Mouse (Mus musculus) left cerebral cortex, adult 18-20 months (tissue): ENCODE results near the gene Zfp568. TPM values are rescaled to one million over a fixed set of nuclear protein-coding genes. Genes with fewer than 3 reads are reported as not detected.

ENCODE experiments used
- DNase-seq, 2 experiments: peaks; one replicate each; pipeline ENCODE4 v3.0.0; 2021 to 2022; ENCODE audit warnings: low spot score in 2 of 2, mixed read lengths in 1 of 2
- total RNA-seq, 2 experiments: library from RNA; stranded (reverse); gene quantifications; 2 replicates each; pipeline ENCODE4 v1.2.3; 2021

The Zfp568 gene
- total RNA-seq, 2 experiments from 2014 or later, result 4.5 to 4.7 TPM

GRCm38 (mm10) chr7:29987551-29987950 is 3.8 kb downstream of the Zfp568 start:
- DNase-seq, result no peak

- no peak for DNase-seq
Measured at GRCm38 (mm10) chr7:29989031-29989430, 5.3 kb downstream of the Zfp568 start.

DNA sequence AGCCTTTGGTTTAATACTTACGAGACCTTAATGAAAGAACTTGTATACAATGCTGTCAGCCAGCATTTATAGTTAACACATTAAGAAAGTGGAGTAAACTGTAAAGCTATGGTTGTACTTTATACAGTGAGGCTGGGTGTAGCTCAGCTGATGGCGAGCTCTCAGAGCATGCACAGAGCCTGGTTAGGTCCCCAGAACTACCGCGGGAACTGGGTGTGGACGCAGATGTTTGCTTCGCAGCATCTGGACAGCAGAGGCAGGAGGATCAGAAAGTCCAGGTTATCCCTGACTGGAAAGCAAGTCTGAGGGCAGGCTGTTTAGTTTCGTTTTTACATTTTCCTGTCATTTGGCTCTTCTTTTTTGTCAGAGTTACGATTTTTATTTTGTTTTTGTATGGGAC is 8.9 kb downstream of the Zfp568 start:
- DNase-seq, result no peak

DNA sequence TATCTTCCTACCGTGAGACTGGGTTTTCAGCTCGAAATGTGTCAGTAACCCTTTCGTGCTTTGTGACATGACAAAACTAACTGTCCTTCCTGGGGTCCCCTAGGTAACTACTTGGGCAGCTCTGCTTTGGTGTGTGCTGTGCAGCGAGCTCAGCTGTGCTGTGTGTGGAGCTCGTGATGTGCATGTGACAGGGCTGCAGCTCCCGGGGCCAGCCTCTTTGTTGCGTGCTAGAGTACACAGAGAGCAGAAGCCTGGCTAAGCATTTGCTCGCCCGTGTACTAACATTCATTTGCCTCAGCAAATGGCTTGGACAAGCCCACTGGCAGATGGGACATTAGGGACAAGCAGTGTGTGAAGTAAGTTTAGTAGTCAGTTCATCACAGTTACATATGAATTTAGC is 9.6 kb downstream of the Zfp568 start:
- DNase-seq, result no peak

DNA sequence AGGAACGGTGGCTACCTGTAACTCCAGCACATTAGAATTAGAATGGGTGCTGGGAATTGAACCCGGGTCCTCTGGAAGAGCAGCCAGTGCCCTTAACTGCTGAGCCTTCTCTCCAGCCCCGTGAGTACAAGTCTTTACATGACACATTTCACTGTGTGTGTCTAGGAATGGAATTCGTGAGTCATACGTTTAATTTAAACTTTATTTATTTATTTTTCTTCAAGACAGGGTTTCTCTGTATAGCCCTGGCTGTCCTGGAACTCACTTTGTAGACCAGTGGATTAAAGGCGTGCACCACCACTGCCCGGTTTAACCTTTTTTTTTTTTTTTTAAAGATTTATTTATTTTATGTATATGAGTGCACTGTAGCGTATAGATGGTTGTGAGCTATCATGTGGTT is 11.4 kb downstream of the Zfp568 start:
- DNase-seq, result no peak

- no peak for DNase-seq
Measured at GRCm38 (mm10) chr7:30000601-30001000, 16.8 kb downstream of the Zfp568 start.

DNA sequence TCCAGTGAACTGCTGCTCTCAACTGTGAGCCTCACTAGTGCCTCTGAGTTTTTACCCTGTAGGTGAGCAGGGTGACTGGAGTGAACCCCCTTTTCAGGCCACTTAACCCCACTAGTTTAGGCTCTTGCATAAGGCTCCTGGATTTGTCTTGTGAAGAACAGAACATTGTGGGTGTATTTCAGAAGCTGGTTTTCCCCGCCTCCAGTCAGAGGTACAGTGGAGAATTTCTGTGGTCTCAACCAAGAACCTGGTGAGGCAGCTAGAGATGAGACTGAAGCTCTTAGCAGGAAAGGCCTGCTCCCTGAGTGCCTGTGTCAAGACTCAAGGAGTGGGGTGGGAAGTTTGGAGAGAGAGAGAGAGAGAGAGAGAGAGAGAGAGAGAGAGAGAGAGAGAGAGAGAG is 23.8 kb downstream of the Zfp568 start:
- peak in 1 of 2 experiments; percentile 44 for DNase-seq

- no peak for DNase-seq
Measured at GRCm38 (mm10) chr7:30008020-30008690, 24.4 kb downstream of the Zfp568 start.

DNA sequence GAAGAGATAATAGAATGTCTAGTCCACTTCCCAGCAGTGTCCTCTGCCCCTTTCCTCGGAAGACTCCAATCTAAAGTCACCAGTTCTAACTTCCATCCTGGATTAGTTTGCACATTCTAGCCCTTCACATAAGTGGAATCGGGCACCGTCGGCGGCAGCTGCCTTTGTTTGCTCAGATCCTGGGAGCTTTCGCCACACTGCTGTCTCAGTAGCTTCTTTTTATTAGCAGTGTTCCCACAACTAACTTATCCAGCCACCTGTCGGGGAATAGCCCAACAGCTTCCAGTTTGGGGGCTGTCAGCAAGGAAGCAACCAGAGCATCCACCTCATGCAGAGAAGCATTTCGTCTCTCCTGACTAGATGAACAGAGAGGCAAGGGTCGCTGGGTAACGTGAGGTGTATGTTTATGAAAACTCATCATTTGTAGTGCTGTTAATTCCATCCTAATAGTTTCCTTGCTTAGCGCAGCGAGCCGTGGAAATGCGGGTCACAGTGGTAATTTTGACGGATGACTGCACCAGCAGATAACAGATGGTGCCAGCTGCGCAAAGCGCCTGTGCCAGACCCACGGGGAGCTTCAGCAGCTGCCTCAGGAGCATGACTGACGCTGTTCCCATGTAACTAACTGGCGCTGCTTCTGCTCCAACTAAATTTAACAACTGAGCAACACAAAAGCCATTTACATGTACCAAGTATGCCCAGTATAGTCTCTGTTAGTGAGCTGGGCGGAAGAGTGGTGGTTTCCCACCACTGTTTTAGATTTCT is 25.7 kb downstream of the Zfp568 start:
- DNase-seq, result peak; percentile 58 to 63

GRCm38 (mm10) chr7:30010551-30011195 is 26.9 kb downstream of the Zfp568 start:
- DNase-seq, result peak; percentile 36 to 40

GRCm38 (mm10) chr7:30012956-30013363 is 29.2 kb downstream of the Zfp568 start:
- DNase-seq, result peak; percentile 63 to 69

DNA sequence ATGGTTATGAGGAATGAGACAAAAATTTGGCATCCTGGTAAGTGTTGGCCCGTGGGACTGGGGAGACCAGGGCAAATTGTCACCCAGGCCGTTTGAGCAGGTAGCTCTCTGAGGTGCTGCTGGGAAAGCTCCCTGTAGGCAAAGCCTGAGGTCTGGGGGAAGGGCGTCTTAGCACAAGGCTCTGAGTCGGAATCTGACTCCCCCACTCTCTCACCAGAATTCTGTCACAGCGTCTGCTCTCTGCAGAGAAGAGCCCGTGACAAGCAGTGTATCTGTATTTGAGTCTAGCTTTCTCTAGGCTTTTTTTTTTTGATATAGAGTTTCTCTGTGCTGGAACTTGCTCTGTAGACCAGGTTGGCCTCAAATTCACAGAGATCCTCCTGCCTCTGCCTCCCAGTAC is 33.5 kb downstream of the Zfp568 start:
- no peak for DNase-seq

DNA sequence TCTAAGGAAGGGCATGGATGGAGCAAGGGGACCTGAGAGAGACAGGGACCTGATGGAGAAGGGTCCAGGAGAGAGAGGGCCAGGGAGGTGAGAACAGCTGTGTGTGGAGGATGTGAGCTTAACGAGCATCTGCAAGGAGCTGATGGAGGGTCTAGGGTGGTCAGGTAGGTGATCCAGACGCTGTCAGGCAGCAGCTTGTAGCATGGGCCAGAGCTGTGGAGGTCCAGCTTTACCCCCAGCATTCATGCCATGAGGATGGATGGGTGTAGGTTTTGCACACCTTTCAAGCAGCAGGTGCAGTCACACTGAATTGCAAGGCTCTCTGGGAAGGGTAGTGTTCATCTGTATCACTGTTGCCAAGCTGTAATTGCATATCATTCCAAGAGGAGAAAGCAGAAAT is 35.8 kb downstream of the Zfp568 start:
- no peak for DNase-seq

DNA sequence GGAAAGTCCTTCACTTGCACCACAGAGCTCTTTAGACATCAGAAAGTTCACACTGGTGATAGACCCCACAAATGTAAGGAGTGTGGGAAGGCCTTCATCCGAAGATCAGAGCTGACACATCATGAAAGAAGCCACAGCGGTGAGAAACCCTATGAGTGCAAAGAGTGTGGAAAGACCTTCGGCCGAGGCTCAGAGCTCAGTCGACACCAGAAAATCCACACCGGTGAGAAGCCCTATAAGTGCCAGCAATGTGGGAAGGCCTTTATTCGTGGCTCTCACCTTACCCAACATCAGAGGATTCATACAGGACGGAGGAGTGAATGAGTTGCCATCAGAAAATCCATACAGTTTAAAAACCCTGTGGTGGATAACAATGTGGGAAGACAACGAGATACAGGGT is 39.6 kb downstream of the Zfp568 start:
- DNase-seq, result no peak

- DNase-seq, result no peak
Measured at GRCm38 (mm10) chr7:30023800-30024199, 40.0 kb downstream of the Zfp568 start.

DNA sequence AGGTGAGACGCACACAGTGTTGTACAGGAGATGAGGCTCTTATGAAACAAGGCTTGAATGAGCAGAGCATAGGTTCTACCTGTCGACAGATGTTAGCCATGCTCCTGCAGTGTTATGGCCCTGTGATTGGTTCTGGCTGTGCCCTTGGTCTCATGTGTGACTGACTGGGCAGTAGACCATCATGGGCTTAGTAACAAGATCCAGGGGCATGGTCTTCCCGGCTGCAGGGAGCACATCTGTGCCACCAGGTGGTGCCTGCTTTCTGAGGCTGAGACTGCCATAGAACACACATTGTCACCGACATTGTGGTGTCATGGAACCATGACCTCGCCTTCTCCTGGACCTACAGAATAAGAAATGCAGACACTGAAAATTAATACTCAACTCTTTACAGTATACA is 41.6 kb downstream of the Zfp568 start:
- no peak for DNase-seq

GRCm38 (mm10) chr7:30027331-30027730 is 43.6 kb downstream of the Zfp568 start:
- no peak for DNase-seq

DNA sequence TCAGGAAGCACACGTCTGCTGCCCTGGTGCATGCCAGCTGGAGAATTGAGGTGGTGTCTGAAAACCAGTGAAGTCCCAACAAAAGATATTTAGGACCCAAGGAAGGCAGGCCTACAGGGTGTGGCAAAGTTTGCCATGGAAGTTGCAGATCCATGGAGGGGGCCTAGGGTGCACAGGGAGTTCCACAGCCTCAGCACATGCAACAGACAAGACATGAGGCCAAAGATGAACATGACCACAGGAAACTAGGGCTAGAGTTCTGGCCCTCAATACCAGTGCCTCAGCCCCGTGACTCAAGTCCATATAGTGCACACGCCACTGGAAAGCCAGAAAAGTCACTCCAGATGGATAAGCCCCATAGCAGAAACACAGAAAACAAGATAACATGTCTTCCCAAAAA is 44.8 kb downstream of the Zfp568 start:
- no peak for DNase-seq

DNA sequence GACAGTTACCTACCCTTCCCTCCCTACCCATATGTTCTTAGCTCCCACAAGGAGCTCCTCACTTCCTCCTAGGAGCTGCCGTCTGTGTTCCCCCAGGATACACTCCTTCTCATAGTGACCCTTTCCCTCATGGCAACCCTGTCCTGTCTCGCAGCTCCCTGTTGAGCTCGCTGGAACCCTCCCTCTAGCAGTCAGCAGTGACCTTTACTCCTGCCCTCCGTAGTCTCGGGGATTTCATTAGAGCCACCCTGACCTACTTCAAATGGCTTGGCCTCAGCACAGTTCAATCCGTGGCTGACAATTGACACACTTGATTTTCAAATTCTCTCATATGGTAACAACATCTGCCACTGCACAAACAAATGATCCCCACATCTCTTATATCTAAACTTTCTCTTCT is 46.9 kb downstream of the Zfp568 start:
- no peak for DNase-seq

DNA sequence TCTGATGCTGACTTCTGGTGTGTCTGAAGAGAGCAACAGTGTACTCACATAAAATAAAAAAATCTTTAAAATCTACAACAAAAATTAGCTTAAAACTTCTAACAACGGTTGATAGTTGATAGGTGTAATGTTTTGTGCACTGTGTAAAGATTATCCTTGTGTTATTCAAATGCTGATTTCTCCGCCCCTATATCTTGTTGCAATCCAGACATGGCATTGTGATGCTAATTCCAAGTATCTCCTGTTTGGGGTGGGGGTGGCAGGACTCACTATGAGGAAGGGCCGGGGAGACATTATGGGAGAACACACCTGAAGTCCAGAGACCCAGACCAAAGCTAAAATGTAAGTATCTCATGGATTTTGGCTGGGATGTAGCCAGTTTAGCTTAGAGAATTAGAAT is 47.6 kb downstream of the Zfp568 start:
- no peak for DNase-seq

DNA sequence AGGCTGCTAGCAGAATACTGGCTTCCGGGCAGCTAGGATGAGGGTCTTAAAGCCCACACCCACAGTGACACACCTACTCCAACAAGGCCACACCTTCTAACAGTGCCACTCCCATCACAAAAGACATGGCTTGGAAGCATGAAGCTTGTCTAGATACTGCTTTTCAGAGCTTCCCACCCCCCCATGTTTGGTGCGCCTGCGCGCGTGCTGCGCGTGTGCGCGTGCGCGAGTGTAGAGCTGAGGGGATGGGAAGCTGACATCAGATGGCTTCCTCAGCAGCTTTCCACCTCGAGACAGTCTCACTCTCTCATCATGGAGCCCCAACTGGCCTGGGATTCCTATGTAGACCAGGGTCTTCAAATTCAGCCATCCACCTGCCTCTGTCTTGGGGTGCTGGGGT is 50.6 kb downstream of the Zfp568 start:
- DNase-seq, result no peak

DNA sequence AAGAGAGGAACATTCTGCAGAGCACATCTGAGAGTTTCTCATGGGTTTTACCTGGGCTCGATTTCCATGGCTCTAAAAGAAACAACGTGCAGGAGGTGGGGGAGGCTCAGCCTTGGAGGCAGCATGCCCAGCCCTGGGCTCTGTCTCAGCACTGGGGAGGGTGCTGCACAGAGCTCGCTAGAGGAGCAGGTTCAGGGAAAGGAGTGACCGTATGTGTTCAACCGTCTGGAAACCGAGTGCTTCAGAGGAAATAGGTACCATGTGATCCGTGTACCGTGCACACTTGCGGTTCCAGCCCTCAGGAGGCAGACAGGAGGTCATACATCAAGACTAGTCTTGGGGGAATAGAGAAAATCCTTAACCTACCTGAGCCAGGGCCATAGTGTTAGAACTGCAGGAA is 60.6 kb downstream of the Zfp568 start:
- DNase-seq, result no peak
